Mouse (Mus musculus) heart, embryonic 12.5 days (tissue): ENCODE measurements at regions not wholly inside any gene's neighbourhood (a gene's known extent, or its start where the extent isn't known, plus 50 kb on each side); places are given as distances from the start of the nearest gene placed in this dataset.

Experiments used
- ATAC-seq: fragments of 200-750 bp; cut with Nextera tagmentation; 2 replicates; pipeline ENCODE4 v1.8.0; 2017; ENCODE audit warnings: moderate TSS enrichment, moderate library complexity; ENCODE audit not compliant: insufficient number of reproducible peaks, low FRiP score
- H3K27ac ChIP-seq: fragments of 300-500 bp; sonication (generic); 2 replicates; pipeline ENCODE4 v1.5.1; 2016; ENCODE audit warnings: mild to moderate bottlenecking, moderate library complexity; ENCODE audit not compliant: poor library complexity, severe bottlenecking
- H3K27me3 ChIP-seq: fragments of 300-500 bp; sonication (generic); replicated peaks from 2 replicates; pipeline ENCODE4 v1.6.1; 2016; ENCODE audit warnings: mild to moderate bottlenecking, moderate library complexity
- H3K36me3 ChIP-seq: fragments of 300-500 bp; sonication (generic); 2 replicates; pipeline ENCODE4 v1.6.1; 2016; ENCODE audit warnings: mild to moderate bottlenecking, moderate library complexity
- H3K4me1 ChIP-seq: fragments of 300-500 bp; sonication (generic); replicated peaks from 2 replicates; pipeline ENCODE4 v1.6.1; 2016; ENCODE audit warnings: mild to moderate bottlenecking
- H3K4me2 ChIP-seq: fragments of 300-500 bp; sonication (generic); 2 replicates; pipeline ENCODE4 v1.6.1; 2016; ENCODE audit warnings: mild to moderate bottlenecking, moderate library complexity
- H3K4me3 ChIP-seq: fragments of 300-500 bp; sonication (generic); 2 replicates; pipeline ENCODE4 v1.5.1; 2016; ENCODE audit warnings: mild to moderate bottlenecking
- H3K9ac ChIP-seq: fragments of 300-500 bp; sonication (generic); 2 replicates; pipeline ENCODE4 v1.6.1; 2016; ENCODE audit warnings: mild to moderate bottlenecking, moderate library complexity
- H3K9me3 ChIP-seq: fragments of 300-500 bp; sonication (generic); replicated peaks from 2 replicates; pipeline ENCODE4 v1.6.1; 2016; ENCODE audit warnings: mild to moderate bottlenecking, moderate library complexity
- WGBS: fragments of 180-500 bp; shearing (Covaris S2); methylation state at CpG from one replicate; pipeline ENCODE4 v1.1.7; 2016; 5-methylcytosine and 5-hydroxymethylcytosine counted together

GRCm38 (mm10) chr19:33053199-33053867 is 296.0 kb downstream of the Pten start:
- Histone ChIP-seq H3K36me3 (no peaks in the 10 kb centered on the region), H3K9me3 (no peaks in the 10 kb centered on the region), H3K4me1 (peaks cover 7% of the 10 kb centered on the region; the same call in 1 of the 2 replicates), H3K9ac (no peak overlapping the region), H3K4me3 (no peak overlapping the region), H3K27ac (no peak overlapping the region), H3K27me3 (no peaks in the 10 kb centered on the region), H3K4me2 (no peak overlapping the region)
- no peak for ATAC-seq
- 66% methylated on average over 4 of the region's 4 CpGs for WGBS

- 44% methylated on average over 10 of the region's 10 CpGs for WGBS
- Histone ChIP-seq H3K36me3 (no peaks in the 10 kb centered on the region), H3K27me3 (no peaks in the 10 kb centered on the region), H3K4me1 (peaks cover 7% of the 10 kb centered on the region; the same call in 1 of the 2 replicates), H3K27ac (no peak overlapping the region), H3K9ac (no peak overlapping the region), H3K4me2 (peak overlapping the region; percentile 18; the same call in 1 of the 2 replicates), H3K4me3 (no peak overlapping the region), H3K9me3 (no peaks in the 10 kb centered on the region)
- no peak for ATAC-seq
Observed at GRCm38 (mm10) chr19:33056372-33056791, 299.1 kb downstream of the Pten start.

GRCm38 (mm10) chr19:33061006-33061405 is 303.7 kb downstream of the Pten start:
- no peak overlapping the region for H3K27ac ChIP-seq
- no peak overlapping the region for H3K9ac ChIP-seq
- H3K27me3 ChIP-seq: no peaks in the 10 kb centered on the region
- H3K4me1 ChIP-seq: peaks cover 7% of the 10 kb centered on the region; the same call in 1 of the 2 replicates
- ATAC-seq: no peak
- H3K4me3 ChIP-seq: no peak overlapping the region
- no peaks in the 10 kb centered on the region for H3K9me3 ChIP-seq
- no peaks in the 10 kb centered on the region for H3K36me3 ChIP-seq
- H3K4me2 ChIP-seq: no peak overlapping the region

GRCm38 (mm10) chr19:33062165-33063058 is 305.1 kb downstream of the Pten start:
- H3K27ac ChIP-seq: no peak overlapping the region
- no peak for ATAC-seq
- no peaks in the 10 kb centered on the region for H3K4me1 ChIP-seq
- no peak overlapping the region for H3K4me2 ChIP-seq
- 85% methylated on average over 8 of the region's 8 CpGs for WGBS
- no peaks in the 10 kb centered on the region for H3K9me3 ChIP-seq
- no peaks in the 10 kb centered on the region for H3K36me3 ChIP-seq
- no peaks in the 10 kb centered on the region for H3K27me3 ChIP-seq
- H3K9ac ChIP-seq: no peak overlapping the region
- H3K4me3 ChIP-seq: no peak overlapping the region

GRCm38 (mm10) chr19:33065274-33066200 is 308.2 kb downstream of the Pten start:
- Histone ChIP-seq H3K9ac (no peak overlapping the region), H3K27me3 (no peaks in the 10 kb centered on the region; the same call in 1 of the 2 replicates), H3K27ac (no peak overlapping the region), H3K4me3 (no peak overlapping the region), H3K4me2 (no peak overlapping the region), H3K9me3 (no peaks in the 10 kb centered on the region), H3K36me3 (no peaks in the 10 kb centered on the region), H3K4me1 (no peaks in the 10 kb centered on the region)
- ATAC-seq: no peak
- 75% methylated on average over 19 of the region's 19 CpGs for WGBS

GRCm38 (mm10) chr19:33068351-33068955 is 311.2 kb downstream of the Pten start:
- 67% methylated on average over 11 of the region's 11 CpGs for WGBS
- Histone ChIP-seq H3K9ac (no peak overlapping the region), H3K27me3 (no peaks in the 10 kb centered on the region; the same call in 1 of the 2 replicates), H3K4me1 (no peaks in the 10 kb centered on the region), H3K4me3 (no peak overlapping the region), H3K36me3 (no peaks in the 10 kb centered on the region), H3K9me3 (no peaks in the 10 kb centered on the region), H3K27ac (no peak overlapping the region), H3K4me2 (no peak overlapping the region)
- ATAC-seq: no peak

- H3K27ac ChIP-seq: no peak overlapping the region
- WGBS: 54% methylated on average over 6 of the region's 6 CpGs
- no peak overlapping the region for H3K4me3 ChIP-seq
- no peaks in the 10 kb centered on the region for H3K4me1 ChIP-seq
- ATAC-seq: no peak
- H3K4me2 ChIP-seq: no peak overlapping the region
- H3K27me3 ChIP-seq: no peaks in the 10 kb centered on the region; the same call in 1 of the 2 replicates
- no peaks in the 10 kb centered on the region for H3K36me3 ChIP-seq
- no peaks in the 10 kb centered on the region for H3K9me3 ChIP-seq
- no peak overlapping the region for H3K9ac ChIP-seq
Observed at GRCm38 (mm10) chr19:33069761-33070160, 312.5 kb downstream of the Pten start.

- Histone ChIP-seq H3K27ac (no peak overlapping the region), H3K36me3 (no peaks in the 10 kb centered on the region), H3K4me3 (no peak overlapping the region), H3K4me2 (no peak overlapping the region), H3K27me3 (no peaks in the 10 kb centered on the region; the same call in 1 of the 2 replicates), H3K4me1 (no peaks in the 10 kb centered on the region), H3K9me3 (no peaks in the 10 kb centered on the region), H3K9ac (no peak overlapping the region)
- ATAC-seq: no peak
- WGBS: 58% methylated on average over 2 of the region's 2 CpGs
Observed at GRCm38 (mm10) chr19:33072299-33072698, 315.0 kb downstream of the Pten start.

- Histone ChIP-seq H3K36me3 (no peaks in the 10 kb centered on the region), H3K4me3 (no peak overlapping the region), H3K4me1 (no peaks in the 10 kb centered on the region), H3K9ac (no peak overlapping the region), H3K27ac (no peak overlapping the region), H3K27me3 (no peaks in the 10 kb centered on the region; the same call in 1 of the 2 replicates), H3K9me3 (no peaks in the 10 kb centered on the region), H3K4me2 (no peak overlapping the region)
- no peak for ATAC-seq
- 58% methylated on average over 4 of the region's 4 CpGs for WGBS
Observed at GRCm38 (mm10) chr19:33074907-33075306, 317.2 kb downstream of the Rnls start.

- ATAC-seq: no peak
- Histone ChIP-seq H3K4me1 (no peaks in the 10 kb centered on the region), H3K36me3 (no peaks in the 10 kb centered on the region), H3K4me3 (no peak overlapping the region), H3K4me2 (no peak overlapping the region), H3K27me3 (no peaks in the 10 kb centered on the region), H3K9ac (no peak overlapping the region), H3K27ac (no peak overlapping the region), H3K9me3 (no peaks in the 10 kb centered on the region)
- 61% methylated on average over 4 of the region's 4 CpGs for WGBS
Observed at GRCm38 (mm10) chr19:33078681-33079360, 313.3 kb downstream of the Rnls start.
